Mouse (Mus musculus) neutrophil, adult 5-6 weeks (primary cell): Measurements from ENCODE around the gene H2-Q2. TPM values are rescaled to one million over a fixed set of nuclear protein-coding genes. Genes with fewer than 3 reads are reported as not detected.
"Not testable (repeated sequence)": the region's sequence is repeated elsewhere in the genome, so short reads cannot be mapped to it uniquely, and the experiment has no call there.

Experiments
- ATAC-seq: fragments of 151-379, 151-347 bp; 2 replicates; pipeline ENCODE4 v1.8.0; 2017; ENCODE audit warnings: mild to moderate bottlenecking, moderate TSS enrichment; ENCODE audit not compliant: insufficient number of reproducible peaks, poor library complexity, low FRiP score, severe bottlenecking; ENCODE audit errors: extremely low read depth
- total RNA-seq: library from RNA; stranded (forward); fragments of 200-1000 nt; gene quantifications from 2 replicates; pipeline ENCODE4 v1.2.3, GENCODE M21; 2017

H2-Q2 gene
- total RNA-seq = not detected in 2 replicates

- ATAC-seq = no peak
Observed at GRCm38 (mm10) chr17:35342071-35342671, at the start of gene H2-Q2. Gene H2-Q2, plus strand, starts transcription at chr17:35342242.

DNA sequence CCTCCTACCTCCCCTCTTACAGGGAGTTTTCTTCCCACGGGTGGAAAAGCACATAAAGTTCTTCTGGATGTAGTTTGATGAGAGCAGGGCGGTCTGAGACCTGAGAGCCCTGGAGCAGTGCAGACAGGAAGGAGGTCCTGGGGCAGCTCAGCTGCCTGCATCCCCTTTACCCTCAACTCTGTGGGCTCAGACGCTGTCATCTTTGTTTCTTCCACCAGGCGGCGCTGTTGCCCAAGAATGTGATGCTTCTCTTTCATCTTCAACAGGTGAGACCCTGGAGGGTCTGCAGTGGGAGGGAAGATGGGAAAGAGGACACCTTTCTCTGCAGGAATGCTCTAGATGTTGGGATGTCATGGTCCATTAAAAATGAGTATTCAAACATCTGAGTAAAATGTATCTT, 46.2 kb upstream of the H2-Q2 start:
- peak; percentile 46; the same call in 1 of the 2 replicates for ATAC-seq

- ATAC-seq = not testable (repeated sequence)
Observed at GRCm38 (mm10) chr17:35300261-35300945, 41.6 kb upstream of the H2-Q2 start.

GRCm38 (mm10) chr17:35301645-35302258, 40.3 kb upstream of the H2-Q2 start:
- ATAC-seq = peak; percentile 61

DNA sequence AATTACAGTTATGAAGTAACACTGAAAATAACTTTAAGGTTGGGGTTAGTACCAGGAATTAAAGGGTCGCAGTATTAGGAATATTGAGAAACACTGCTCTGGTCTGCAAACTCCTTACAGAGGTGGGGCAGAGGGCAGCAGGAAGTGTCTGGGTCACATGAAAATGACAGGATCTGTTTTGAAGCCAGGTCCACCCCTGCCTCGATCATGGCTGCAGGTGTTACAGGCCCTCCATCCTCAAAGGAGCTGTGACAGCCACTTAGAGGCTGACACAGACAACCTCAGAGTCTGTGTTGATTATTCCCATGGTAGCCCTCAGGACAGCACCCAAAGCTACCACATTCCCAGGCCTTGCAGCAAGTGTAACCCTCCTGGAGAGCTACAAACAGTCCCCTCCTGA, 38.8 kb upstream of the H2-Q2 start:
- ATAC-seq = no peak

GRCm38 (mm10) chr17:35303756-35304350, 38.2 kb upstream of the H2-Q2 start:
- no peak for ATAC-seq

DNA sequence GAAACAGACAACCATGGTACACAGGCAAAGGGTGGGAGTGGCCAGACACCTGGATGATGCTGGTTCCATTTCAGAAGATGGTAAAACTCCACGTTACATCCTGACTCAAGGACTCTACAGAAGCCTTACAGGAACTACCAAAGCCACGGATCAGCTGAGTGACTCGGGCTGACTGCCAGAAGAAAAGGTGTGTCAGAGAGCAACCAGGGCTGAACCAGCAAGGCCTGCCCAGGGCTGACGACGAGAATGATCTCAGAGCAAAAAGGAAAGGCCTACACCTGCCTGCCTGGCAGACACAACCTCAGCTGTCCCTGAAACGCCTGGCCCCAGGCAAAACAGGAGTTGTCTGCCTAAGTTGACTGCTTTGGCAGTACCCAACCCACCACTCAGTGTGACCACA, 37.6 kb upstream of the H2-Q2 start:
- no peak for ATAC-seq

DNA sequence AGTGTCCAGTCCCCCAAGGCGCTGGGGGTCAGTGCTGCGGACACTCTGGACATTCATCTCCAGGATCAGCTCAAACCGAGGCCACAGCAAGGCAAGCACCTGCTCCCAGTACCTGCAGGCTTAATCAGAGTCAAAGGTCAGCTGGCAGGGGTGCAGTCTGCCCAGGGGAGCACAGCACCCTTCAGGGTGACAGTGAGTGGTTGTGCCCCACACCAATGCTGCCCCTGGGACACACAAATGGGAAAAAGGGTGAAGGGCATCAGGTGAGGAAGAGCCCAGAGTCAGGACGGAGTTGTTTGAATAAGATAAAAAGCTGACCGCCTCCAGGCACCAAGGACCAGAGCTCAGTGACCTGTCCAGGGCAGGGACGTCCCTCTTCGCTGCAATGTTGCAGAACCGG, 37.1 kb upstream of the H2-Q2 start:
- ATAC-seq = not testable (repeated sequence)

DNA sequence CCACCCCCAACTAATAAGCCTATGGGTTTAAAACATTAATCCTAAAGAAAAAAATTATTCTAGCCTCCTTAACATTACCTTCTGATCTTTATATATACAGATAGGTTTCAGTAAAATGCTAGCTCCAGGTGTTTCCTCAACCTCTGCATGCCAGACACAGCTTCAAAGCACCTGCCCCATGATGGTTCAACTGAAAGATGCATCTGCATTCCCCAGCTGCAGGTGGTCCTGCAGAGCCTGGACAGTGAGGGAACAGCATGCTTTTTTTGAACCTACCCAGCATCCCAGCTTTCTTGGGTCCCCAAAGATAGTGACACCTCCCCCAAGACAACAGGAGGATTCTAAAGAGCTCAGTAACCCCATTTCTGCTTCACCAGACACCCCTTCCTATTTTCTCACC, 23.4 kb upstream of the H2-Q2 start:
- ATAC-seq = no peak

- ATAC-seq = no peak
Observed at GRCm38 (mm10) chr17:35320327-35321081, 21.5 kb upstream of the H2-Q2 start, which contains the start of gene H2-Q1. Gene H2-Q1, plus strand, starts transcription at chr17:35320405.

DNA sequence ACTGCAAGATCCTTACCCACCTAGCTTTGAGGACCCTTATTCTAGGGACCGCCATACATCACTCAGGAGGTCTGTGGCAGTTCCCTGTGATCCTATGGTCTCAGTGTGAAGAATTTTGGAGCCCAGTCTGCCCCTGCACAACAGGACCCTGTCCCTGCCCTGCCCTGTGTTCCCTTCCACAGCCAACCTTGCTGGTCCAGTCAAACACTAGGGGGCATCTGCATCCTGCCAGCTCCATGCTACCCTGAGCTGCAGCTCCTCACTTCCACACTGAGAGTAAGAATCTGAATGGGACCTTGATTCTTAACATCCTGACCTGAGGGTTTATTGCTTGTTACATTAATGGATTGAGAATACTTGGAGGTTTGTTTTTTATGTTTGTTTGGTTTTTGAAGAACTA, 16.9 kb upstream of the H2-Q2 start:
- not testable (repeated sequence) for ATAC-seq

DNA sequence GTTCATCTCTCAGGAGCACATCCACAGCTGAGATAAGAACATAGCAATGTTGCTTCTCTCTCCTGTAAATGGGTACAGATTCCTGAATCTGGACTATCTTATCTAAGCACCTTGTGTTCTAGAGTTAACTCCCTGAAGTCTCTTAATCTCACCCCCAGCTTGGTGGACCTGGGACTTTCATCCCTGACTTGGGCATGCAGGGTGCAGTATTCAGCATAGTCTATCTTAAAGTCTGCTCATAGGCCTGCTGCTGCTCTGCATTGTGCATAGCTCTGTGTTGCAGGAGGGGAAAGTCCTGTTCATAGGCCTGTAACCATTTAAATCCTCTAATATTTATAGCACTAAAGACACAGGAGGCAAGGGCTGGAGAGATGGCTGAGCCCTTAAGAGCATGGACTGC, 16.0 kb upstream of the H2-Q2 start:
- not testable (repeated sequence) for ATAC-seq

DNA sequence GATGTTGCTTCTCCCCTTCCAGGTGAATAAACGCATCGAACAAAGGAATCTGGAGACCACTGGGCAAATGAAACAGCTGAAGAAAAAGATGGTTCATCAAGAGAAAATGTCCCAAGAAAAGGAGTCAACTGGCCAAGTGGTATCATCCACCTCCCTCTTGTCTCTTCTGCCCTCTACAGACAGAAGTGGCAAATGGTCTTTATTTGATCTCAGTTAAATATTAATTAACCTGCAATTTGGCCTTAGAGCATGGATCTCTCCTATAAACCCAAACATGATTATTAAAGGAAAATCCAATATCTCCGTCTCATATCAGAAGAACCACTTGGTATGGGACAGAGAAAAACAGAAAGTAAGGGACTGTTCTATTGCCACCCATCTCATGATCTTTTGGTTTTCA, 12.3 kb upstream of the H2-Q2 start:
- ATAC-seq = not testable (repeated sequence)

- not testable (repeated sequence) for ATAC-seq
Observed at GRCm38 (mm10) chr17:35331546-35331945, 10.5 kb upstream of the H2-Q2 start.

DNA sequence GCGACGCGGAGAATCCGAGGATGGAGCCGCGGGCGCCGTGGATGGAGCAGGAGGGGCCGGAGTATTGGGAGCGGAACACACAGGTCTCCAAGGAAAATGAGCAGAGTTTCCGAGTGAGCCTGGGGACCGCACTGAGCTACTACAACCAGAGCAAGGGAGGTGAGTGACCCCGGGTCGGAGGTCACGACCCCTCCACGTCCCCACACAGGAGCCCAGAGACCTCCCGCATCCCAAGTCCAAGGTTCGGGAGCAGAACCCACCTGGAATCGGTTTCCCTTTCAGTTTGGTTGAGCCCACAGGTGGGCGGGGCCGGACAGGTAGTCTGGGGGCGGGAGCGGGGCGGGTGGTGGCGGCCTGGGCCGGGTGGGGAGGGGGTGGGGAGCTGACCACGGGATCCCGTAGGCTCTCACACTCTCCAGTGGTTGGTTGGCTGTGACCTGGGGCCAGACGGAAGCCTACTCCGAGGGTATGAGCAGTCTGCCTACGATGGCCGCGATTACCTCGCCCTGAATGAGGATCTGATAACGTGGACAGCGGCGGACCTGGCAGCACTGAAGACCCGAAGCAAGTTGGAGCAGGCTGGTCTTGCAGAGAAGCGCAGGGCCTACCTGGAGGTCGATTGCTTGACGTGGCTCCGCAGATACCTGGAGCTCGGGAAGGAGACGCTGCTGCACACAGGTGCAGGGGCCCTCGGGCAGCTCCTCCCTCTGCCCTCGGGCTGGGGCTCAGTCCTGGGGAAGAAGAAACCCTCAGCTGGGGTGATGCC, 852 bp downstream of the H2-Q2 start:
- 0 out of 2 replicates have a peak, but pooled peaks have one; percentile 9 for ATAC-seq

DNA sequence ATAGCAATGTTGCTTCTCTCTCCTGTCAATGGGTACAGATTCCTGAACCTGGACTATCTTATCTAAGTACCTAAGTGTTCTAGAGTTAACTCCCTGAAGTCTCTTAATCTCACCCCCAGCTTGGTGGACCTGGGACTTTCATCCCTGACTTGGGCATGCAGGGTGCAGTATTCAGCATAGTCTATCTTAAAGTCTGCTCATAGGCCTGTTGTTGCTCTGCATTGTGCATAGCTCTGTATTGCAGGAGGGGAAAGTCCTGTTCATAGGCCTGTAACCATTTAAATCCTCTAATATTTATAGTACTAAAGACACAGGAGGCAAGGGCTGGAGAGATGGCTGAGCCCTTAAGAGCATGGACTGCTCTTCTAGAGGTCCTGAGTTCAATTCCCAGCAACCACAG, 5.6 kb downstream of the H2-Q2 start:
- ATAC-seq = not testable (repeated sequence)

GRCm38 (mm10) chr17:35353275-35353674, 11.2 kb downstream of the H2-Q2 start:
- ATAC-seq = not testable (repeated sequence)

DNA sequence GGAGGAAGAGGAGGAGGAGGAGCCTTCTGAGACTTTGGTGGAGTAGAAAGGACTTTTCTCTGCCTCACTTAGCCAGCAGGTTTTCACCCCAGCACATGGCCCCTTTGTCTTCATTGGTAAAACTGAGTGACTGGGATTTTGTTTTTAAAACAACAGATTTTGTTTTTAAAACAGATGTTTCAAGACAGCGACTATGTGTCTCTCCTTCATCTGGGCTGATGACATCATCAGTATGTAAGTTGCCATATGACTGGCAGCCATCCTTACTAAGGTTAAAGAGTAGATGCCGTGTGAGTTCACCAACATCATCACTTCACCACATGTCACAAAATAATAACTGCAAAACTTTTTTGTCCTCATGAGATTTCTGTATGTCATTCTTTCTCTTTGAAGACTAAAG, 12.0 kb downstream of the H2-Q2 start:
- no peak for ATAC-seq
